Mouse (Mus musculus) heart, embryonic 13.5 days (tissue): Measurements from ENCODE around the gene Atg4d. TPM values are rescaled to one million over a fixed set of nuclear protein-coding genes. Genes with fewer than 3 reads are reported as not detected.

Source experiments
- ATAC-seq: fragments of 200-750 bp; cut with Nextera tagmentation; 2 replicates; pipeline ENCODE4 v1.8.0; 2017; ENCODE audit warnings: moderate TSS enrichment; ENCODE audit not compliant: insufficient number of reproducible peaks, low FRiP score, low TSS enrichment; ENCODE audit errors: extremely low read depth
- H3K27ac ChIP-seq: fragments of 300-500 bp; sonication (generic); replicated peaks from 2 replicates; pipeline ENCODE4 v1.5.1; 2015; ENCODE audit warnings: moderate library complexity, mild to moderate bottlenecking, inconsistent platforms
- H3K27me3 ChIP-seq: fragments of 300-500 bp; sonication (generic); replicated peaks from 2 replicates; pipeline ENCODE4 v1.6.1; 2015; ENCODE audit warnings: mild to moderate bottlenecking, inconsistent platforms
- H3K36me3 ChIP-seq: fragments of 300-500 bp; sonication (generic); 2 replicates; pipeline ENCODE4 v1.6.1; 2015; ENCODE audit warnings: mild to moderate bottlenecking, inconsistent platforms
- H3K4me1 ChIP-seq: fragments of 300-500 bp; sonication (generic); 2 replicates; pipeline ENCODE4 v1.6.1; 2015; ENCODE audit warnings: inconsistent platforms
- H3K4me2 ChIP-seq: fragments of 300-500 bp; sonication (generic); 2 replicates; pipeline ENCODE4 v1.6.1; 2015; ENCODE audit warnings: inconsistent platforms, mild to moderate bottlenecking, moderate library complexity
- H3K4me3 ChIP-seq: fragments of 300-500 bp; sonication (generic); 2 replicates; pipeline ENCODE4 v1.5.1; 2015; ENCODE audit warnings: moderate library complexity, mild to moderate bottlenecking, inconsistent platforms
- H3K9ac ChIP-seq: fragments of 300-500 bp; sonication (generic); 2 replicates; pipeline ENCODE4 v1.6.1; 2015; ENCODE audit warnings: inconsistent platforms, mild to moderate bottlenecking, moderate library complexity
- H3K9me3 ChIP-seq: fragments of 300-500 bp; sonication (generic); 2 replicates; pipeline ENCODE4 v1.6.1; 2016; ENCODE audit warnings: inconsistent platforms
- WGBS: fragments of 180-500 bp; shearing (Covaris S2); methylation state at CpG from one replicate; pipeline ENCODE4 v1.1.7; 2015; ENCODE audit warnings: mixed read lengths; 5-methylcytosine and 5-hydroxymethylcytosine counted together
- polyA plus RNA-seq: library from polyadenylated mRNA; unstranded; fragments of >200 nt; fragmentation: Nextera tagmentation; extraction: Ambion mirVana; gene quantifications from 2 replicates; pipeline ENCODE4 v1.2.1, GENCODE M21; 2015

The Atg4d gene
- polyA plus RNA-seq, 1 experiment from 2014 or later = 41.6 TPM

DNA sequence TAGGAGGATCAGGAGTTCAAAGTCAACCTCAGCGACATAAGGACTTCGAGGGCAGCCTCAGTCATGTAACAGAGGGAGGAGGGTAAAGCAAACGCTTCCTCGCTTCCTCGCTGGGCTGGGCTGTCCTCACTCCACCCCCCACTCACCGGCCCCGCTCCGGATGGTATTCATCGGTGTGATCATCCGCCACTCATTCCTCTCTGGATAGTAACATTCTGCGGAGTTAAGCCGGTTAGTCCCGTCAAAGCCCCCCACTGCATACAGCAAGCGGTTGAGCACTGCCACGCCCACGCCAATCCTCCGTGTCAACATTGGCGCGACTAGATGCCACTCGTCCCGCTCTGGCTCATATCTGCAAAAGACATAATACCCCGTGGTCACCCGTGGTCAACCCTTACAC, 33.5 kb upstream of the Atg4d start:
- Histone ChIP-seq H3K4me1 (peaks cover 25% of the 10 kb centered on the region), H3K4me2 (no peak overlapping the region), H3K9me3 (no peaks in the 10 kb centered on the region), H3K27ac (no peak overlapping the region), H3K9ac (no peak overlapping the region), H3K4me3 (no peak overlapping the region), H3K27me3 (no peaks in the 10 kb centered on the region), H3K36me3 (peaks cover 79% of the 10 kb centered on the region)
- ATAC-seq = no peak
- 44% methylated on average over 23 of the region's 23 CpGs for WGBS

DNA sequence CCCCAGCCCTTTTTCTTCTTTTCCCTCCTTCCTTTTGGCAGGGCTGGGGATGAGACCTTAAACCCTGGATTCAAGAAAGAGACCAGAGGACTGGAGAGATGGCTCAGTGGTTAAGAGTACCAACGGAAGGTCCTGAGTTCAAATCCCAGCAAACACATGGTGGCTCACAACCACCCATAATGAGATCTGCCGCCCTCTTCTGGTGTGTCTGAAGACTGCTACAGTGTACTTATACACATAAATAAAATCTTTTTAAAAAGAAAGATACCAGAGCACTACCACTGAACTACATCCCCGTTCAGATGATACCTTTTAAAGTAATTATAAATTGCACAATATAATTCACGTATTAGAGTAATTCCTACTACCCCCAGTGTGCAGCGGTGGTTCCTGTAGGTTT, 32.2 kb upstream of the Atg4d start:
- 88% methylated on average over 5 of the region's 5 CpGs for WGBS
- no peak overlapping the region for H3K9ac ChIP-seq
- peaks cover 27% of the 10 kb centered on the region for H3K4me1 ChIP-seq
- H3K36me3 ChIP-seq = peaks cover 84% of the 10 kb centered on the region
- H3K4me3 ChIP-seq = no peak overlapping the region
- no peak overlapping the region for H3K4me2 ChIP-seq
- H3K9me3 ChIP-seq = no peaks in the 10 kb centered on the region
- ATAC-seq = no peak
- H3K27me3 ChIP-seq = no peaks in the 10 kb centered on the region
- H3K27ac ChIP-seq = no peak overlapping the region

DNA sequence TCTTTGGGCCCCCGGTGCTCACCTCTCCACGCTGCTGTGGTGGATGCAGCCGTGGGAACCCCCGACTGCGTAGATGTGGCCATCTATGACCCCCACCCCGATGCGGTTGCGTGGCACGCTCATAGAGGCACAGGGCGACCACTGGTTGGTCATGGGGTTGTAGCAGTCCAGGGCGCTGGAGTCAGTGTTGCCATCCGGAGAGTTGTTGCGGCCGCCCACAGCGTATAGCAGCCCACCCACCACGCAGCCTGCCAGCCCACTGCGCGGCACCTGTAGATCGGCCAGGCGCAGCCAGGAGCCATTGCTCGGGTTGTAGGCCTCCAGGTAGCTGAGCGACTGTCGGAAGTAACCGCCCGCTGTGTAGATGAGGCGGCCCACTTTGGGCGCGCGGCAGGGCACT, 31.7 kb upstream of the Atg4d start:
- Histone ChIP-seq H3K4me3 (no peak overlapping the region), H3K4me2 (no peak overlapping the region), H3K27me3 (no peaks in the 10 kb centered on the region), H3K36me3 (peaks cover 84% of the 10 kb centered on the region), H3K9me3 (no peaks in the 10 kb centered on the region), H3K27ac (no peak overlapping the region), H3K9ac (no peak overlapping the region), H3K4me1 (peaks cover 25% of the 10 kb centered on the region)
- WGBS = 88% methylated on average over 29 of the region's 29 CpGs
- no peak for ATAC-seq

DNA sequence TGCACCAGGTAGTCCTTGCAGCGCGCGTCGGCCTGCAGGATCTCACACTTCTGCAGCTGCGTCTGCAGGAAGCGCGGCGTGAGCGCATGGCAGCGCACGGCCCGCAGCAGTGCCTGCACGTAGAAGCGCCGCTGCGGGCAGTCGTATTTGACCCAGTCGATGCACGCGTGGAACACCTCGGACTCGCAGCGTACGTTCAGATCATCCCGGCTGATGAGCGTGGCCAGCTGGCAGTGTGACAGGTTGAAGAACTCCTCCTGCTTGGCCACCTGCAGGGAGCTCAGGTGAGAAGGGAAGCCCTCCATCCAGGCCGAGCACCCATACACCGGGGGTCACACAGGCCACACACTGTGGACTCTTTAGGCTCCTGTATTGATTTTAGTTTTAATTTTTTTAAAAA, 31.3 kb upstream of the Atg4d start:
- Histone ChIP-seq H3K4me2 (no peak overlapping the region), H3K27ac (no peak overlapping the region), H3K36me3 (peaks cover 82% of the 10 kb centered on the region), H3K4me3 (no peak overlapping the region), H3K4me1 (peaks cover 25% of the 10 kb centered on the region), H3K27me3 (no peaks in the 10 kb centered on the region), H3K9ac (no peak overlapping the region), H3K9me3 (no peaks in the 10 kb centered on the region)
- ATAC-seq = no peak
- WGBS = 80% methylated on average over 28 of the region's 28 CpGs

DNA sequence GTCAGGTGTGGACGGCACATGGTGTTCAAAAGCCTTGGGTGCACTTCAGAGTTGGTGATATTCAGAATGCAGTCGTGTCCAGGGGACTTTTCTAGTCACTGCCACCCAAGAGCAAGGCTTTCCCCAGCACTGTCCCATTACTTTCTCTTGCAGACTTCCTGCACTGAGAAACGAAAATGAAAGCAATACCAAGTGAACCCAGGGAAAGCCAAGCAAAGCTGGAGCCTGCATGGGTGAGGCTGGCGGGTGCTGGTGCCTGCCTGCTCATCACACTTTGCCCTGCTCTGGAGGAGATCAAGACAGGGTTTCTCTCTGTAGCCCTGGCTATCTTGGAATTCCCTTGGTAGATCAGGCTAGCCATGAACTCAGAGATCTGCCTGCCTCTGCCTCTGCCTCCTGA, 29.8 kb upstream of the Atg4d start:
- Histone ChIP-seq H3K4me1 (peaks cover 30% of the 10 kb centered on the region), H3K4me3 (no peak overlapping the region), H3K9ac (0 out of 2 replicates have a peak overlapping the region, but pooled peaks have one; percentile 10), H3K9me3 (no peaks in the 10 kb centered on the region), H3K27me3 (no peaks in the 10 kb centered on the region), H3K27ac (no peak overlapping the region), H3K36me3 (peaks cover 67% of the 10 kb centered on the region), H3K4me2 (no peak overlapping the region)
- ATAC-seq = no peak
- 84% methylated on average over 4 of the region's 4 CpGs for WGBS

DNA sequence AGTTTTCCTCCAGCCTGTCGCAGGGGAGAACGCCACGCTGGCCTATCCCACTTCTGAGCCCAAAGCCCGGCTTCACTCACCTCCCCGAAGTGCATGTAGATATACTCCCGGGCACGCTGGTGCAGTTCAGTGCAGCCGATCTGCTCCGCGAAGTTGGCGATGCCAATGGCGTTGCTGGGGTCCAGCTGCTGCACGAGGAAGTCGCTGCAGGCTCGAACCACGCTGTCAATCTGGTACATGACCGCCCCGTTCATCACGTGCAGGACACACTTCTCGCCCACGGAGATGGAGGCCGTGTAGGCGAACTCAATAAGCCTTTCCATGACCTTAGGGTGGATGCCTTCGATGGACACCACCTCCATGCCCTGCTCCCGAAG, 28.1 kb upstream of the Atg4d start:
- Histone ChIP-seq H3K27ac (peak overlapping the region; percentile 95), H3K9ac (peak overlapping the region; percentile 95), H3K36me3 (peaks cover 50% of the 10 kb centered on the region), H3K4me3 (peak overlapping the region; percentile 81), H3K4me1 (peaks cover 30% of the 10 kb centered on the region), H3K4me2 (peak overlapping the region; percentile 79), H3K27me3 (peaks cover 3% of the 10 kb centered on the region; the same call in 1 of the 2 replicates), H3K9me3 (no peaks in the 10 kb centered on the region)
- WGBS = 80% methylated on average over 25 of the region's 25 CpGs
- no peak for ATAC-seq

DNA sequence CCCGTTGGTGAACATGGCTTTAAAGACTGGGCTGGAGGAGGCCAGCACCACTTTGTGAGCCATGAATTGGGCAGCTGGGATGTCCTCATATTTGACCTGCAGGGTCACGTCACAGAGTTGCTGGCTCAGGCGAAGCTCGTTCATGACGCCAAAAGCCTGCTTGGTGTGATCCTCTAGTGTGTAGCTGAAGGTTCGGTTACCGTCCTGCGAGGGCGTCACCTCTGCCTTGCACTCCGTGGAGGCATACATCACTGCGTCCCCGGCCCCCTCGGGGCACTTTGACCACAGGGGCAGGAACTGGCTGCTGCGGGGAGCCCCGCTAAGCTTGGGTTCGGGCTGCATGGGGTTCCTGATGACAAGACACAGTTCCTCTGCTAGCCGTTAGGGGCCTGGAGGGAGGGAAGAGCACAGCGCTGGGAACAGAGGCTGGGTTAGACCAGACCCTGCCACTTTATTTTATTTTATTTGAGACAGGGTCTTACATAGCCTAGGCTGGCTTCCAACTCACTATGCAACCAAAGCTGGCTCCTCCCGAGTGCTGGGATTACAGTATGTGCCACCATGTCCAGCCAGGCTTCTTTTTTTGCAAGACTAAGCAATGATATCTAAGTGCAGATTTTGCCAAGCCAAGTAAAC, 27.6 kb upstream of the Atg4d start:
- Histone ChIP-seq H3K4me2 (peak overlapping the region; percentile 79), H3K4me1 (peaks cover 30% of the 10 kb centered on the region), H3K27ac (peak overlapping the region; percentile 95), H3K9ac (peak overlapping the region; percentile 95), H3K27me3 (peaks cover 8% of the 10 kb centered on the region; the same call in 1 of the 2 replicates), H3K9me3 (no peaks in the 10 kb centered on the region), H3K4me3 (peak overlapping the region; percentile 81), H3K36me3 (peaks cover 45% of the 10 kb centered on the region)
- 11% methylated on average over 19 of the region's 19 CpGs for WGBS
- ATAC-seq = no peak

DNA sequence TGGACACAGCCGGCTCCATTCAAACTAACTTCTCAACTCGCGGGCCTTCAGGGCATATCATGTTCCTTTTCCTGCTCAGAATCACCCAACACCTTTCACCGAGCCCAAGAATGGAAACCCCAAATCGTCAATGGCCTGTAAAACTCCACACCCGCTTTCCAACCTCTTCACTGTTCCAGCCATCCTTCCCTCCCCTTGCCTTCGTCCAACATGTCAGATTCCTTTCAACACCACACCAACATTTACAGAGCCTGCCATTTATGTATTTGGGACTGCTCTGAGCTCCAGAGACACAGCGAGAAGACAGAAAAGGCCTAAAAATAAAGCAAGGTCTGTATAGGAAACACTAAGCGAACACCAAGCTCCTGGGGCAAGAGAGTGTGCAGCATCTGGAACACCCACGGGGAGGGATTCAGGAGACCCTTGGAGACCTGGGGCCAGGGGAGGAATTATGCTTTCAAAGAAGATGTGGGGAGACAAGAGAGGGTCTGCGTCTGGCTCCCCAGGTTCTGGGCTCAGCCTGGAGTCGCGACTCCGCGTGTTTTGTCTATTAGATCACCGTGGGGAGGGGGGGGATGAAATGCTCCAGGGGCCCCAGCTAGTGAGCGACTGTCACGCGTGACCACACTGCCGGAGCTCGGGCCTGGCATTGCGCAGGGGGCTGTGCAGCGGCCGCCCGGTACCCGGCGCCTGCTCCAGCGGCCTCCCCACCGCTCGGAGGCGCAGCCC, 26.9 kb upstream of the Atg4d start:
- Histone ChIP-seq H3K4me1 (peaks cover 30% of the 10 kb centered on the region), H3K9ac (peak overlapping the region; percentile 95), H3K4me3 (peak overlapping the region; percentile 81), H3K36me3 (peaks cover 39% of the 10 kb centered on the region), H3K9me3 (peaks cover 5% of the 10 kb centered on the region; the same call in 1 of the 2 replicates), H3K27me3 (peaks cover 15% of the 10 kb centered on the region), H3K4me2 (peak overlapping the region; percentile 79), H3K27ac (peak overlapping the region; percentile 95)
- WGBS = under 1% methylated on average over 23 of the region's 31 CpGs
- ATAC-seq = no peak

DNA sequence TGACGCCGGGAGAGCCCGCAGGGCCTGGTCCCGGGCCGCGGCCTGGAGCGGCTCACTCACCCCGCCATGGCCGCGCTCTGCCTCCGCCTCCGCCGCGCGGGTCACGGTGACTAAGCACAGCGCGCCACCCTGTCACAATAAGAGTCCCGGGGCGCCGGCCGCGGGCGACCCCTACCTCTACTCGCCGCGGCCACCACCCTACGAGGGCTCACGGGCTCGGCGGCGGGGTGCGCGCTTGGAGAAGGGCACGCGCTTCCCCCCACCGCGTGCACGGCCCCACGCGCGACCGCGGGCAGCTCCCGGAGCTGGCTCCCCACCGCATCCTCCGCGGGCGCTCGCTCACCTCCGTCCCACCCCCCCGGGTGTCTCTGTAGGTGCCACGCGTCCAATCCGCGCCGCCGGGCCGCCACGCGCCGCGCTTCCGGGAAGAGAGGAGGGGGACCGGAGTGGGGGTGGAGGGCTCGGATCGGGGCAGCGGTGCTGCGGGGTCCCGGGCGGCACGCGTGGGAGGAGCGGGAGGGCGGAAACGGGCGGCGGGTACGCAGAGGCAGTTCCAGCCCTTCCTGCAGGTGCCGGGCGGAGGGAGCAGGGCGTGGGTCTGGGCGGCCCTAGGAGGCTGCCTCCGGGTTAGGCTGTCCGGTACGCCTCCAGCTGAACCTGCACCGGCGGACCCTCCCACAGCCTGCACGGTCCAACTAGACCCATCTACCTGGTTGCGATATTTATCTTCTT, 26.2 kb upstream of the Atg4d start, which contains the start of gene Keap1:
Gene Keap1 (minus strand): TSS at position 629 of the 732 bp plus-strand sequence.
- H3K4me1 ChIP-seq = peaks cover 33% of the 10 kb centered on the region
- ATAC-seq = peak; percentile 83
- WGBS = under 1% methylated on average over 85 of the region's 90 CpGs
- peak within 1 kb of the TSS; percentile 79 for H3K4me2 ChIP-seq
- H3K4me3 ChIP-seq = peak within 1 kb of the TSS; percentile 81
- H3K9me3 ChIP-seq = peaks cover 5% of the 10 kb centered on the region; the same call in 1 of the 2 replicates
- H3K27ac ChIP-seq = peak within 1 kb of the TSS; percentile 95
- peak within 1 kb of the TSS; percentile 95 for H3K9ac ChIP-seq
- peaks cover 31% of the 10 kb centered on the region for H3K36me3 ChIP-seq
- H3K27me3 ChIP-seq = peaks cover 22% of the 10 kb centered on the region

DNA sequence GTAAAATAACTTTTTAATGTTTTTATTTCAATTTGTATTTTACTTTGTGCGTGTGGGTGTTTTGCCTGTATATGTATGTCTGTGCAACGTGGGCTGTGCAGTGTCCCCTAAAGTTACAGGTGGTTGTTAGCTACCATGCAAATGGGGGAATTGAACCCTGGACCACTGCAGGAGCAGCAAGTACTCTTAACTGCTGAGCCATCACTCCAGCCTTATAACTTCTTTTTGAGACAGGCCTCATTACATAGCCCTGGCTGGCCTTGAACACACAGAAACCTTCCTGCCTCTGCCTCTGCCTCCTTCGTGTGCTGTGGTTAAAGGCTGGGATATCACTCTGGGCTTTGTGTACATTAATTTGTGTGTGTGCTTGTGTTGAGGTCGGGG, 25.6 kb upstream of the Atg4d start:
- 33% methylated on average over 4 of the region's 4 CpGs for WGBS
- Histone ChIP-seq H3K27ac (peak overlapping the region; percentile 95), H3K9me3 (peaks cover 5% of the 10 kb centered on the region; the same call in 1 of the 2 replicates), H3K4me3 (peak overlapping the region; percentile 81), H3K27me3 (peaks cover 28% of the 10 kb centered on the region), H3K4me2 (peak overlapping the region; percentile 79), H3K9ac (peak overlapping the region; percentile 95), H3K4me1 (peaks cover 38% of the 10 kb centered on the region), H3K36me3 (peaks cover 26% of the 10 kb centered on the region)
- no peak for ATAC-seq

DNA sequence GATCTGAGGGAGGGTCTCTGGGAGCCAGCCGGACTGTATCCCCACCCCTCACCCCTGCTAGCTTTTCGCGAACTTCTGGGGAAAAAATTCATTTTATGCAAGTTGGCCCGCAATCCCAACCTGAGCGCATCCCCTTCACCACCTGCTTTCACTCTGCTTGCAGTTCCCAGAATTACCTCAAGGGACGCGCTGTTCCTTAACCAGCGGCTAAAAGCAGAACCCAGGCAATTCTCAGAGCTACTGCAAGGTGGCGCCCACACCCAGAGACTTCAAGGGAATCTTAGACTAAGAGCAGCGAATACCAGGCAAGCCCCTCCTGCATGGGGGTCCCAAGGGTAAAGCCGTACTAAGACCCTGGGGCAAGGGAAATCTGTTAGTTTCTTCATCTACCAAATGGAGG, 23.8 kb upstream of the Atg4d start:
- Histone ChIP-seq H3K4me3 (no peak overlapping the region), H3K9ac (no peak overlapping the region), H3K4me2 (no peak overlapping the region), H3K36me3 (peaks cover 7% of the 10 kb centered on the region; the same call in 1 of the 2 replicates), H3K27me3 (peaks cover 47% of the 10 kb centered on the region), H3K4me1 (peaks cover 39% of the 10 kb centered on the region), H3K9me3 (peaks cover 5% of the 10 kb centered on the region; the same call in 1 of the 2 replicates), H3K27ac (no peak overlapping the region)
- 8% methylated on average over 11 of the region's 11 CpGs for WGBS
- ATAC-seq = no peak
